Mouse (Mus musculus) intestine, embryonic 16.5 days (tissue): ENCODE measurements around the gene Csnk1e. TPM values are rescaled to one million over a fixed set of nuclear protein-coding genes. Genes with fewer than 3 reads are reported as not detected.
A peak's percentile ranks its signal among the peaks of the same experiment; 100 is the strongest.

Experiments used
- ATAC-seq: fragments of 200-750 bp; cut with Nextera tagmentation; 2 replicates; pipeline ENCODE4 v1.8.0; 2017; ENCODE audit warnings: moderate TSS enrichment, moderate library complexity
- H3K27ac ChIP-seq: fragments of 300-500 bp; sonication (generic); 2 replicates; pipeline ENCODE4 v1.5.1; 2014; ENCODE audit warnings: mild to moderate bottlenecking, low read length
- H3K27me3 ChIP-seq: fragments of 300-500 bp; sonication (generic); replicated peaks from 2 replicates; pipeline ENCODE4 v1.6.1; 2014; ENCODE audit warnings: low read length, control low read depth, mixed read lengths; ENCODE audit not compliant: control insufficient read depth, insufficient read depth
- H3K36me3 ChIP-seq: fragments of 300-500 bp; sonication (generic); 2 replicates; pipeline ENCODE4 v1.6.1; 2014; ENCODE audit warnings: low read length, control low read depth; ENCODE audit not compliant: control insufficient read depth, insufficient read depth
- H3K4me1 ChIP-seq: fragments of 300-500 bp; sonication (generic); 2 replicates; pipeline ENCODE4 v1.6.1; 2014; ENCODE audit warnings: low read length, control low read depth, mixed read lengths; ENCODE audit not compliant: control insufficient read depth, insufficient read depth
- H3K4me2 ChIP-seq: fragments of 300-500 bp; sonication (generic); 2 replicates; pipeline ENCODE4 v1.6.1; 2014; ENCODE audit warnings: low read depth, low read length, control low read depth
- H3K4me3 ChIP-seq: fragments of 300-500 bp; sonication (generic); 2 replicates; pipeline ENCODE4 v1.5.1; 2014; ENCODE audit warnings: mild to moderate bottlenecking, low read length
- H3K9ac ChIP-seq: fragments of 300-500 bp; sonication (generic); 2 replicates; pipeline ENCODE4 v1.6.1; 2014; ENCODE audit warnings: low read depth, low read length
- H3K9me3 ChIP-seq: fragments of 300-500 bp; sonication (generic); 2 replicates; pipeline ENCODE4 v1.6.1; 2016; ENCODE audit warnings: low read length, control low read depth; ENCODE audit not compliant: control insufficient read depth
- WGBS: fragments of 180-500 bp; shearing (Covaris S2); extraction: QIAGEN DNeasy Blood & Tissue Kit; methylation state at CpG from one replicate; pipeline ENCODE4 v1.1.7; 2014; 5-methylcytosine and 5-hydroxymethylcytosine counted together
- polyA plus RNA-seq: library from polyadenylated mRNA; unstranded; fragments of >200 nt; fragmentation: Nextera tagmentation; extraction: Ambion mirVana; gene quantifications from 2 replicates; pipeline ENCODE4 v1.2.1, GENCODE M21; 2015

Csnk1e gene
- polyA plus RNA-seq, 1 experiment from 2014 or later: 30.8 TPM

GRCm38 (mm10) chr15:79380468-79381444, 74.6 kb downstream of the Csnk1e start:
- Histone ChIP-seq H3K4me1 (no peaks in the 10 kb centered on the region), H3K4me3 (no peak overlapping the region), H3K27ac (no peak overlapping the region), H3K9ac (no peak overlapping the region), H3K4me2 (no peak overlapping the region), H3K9me3 (no peaks in the 10 kb centered on the region), H3K27me3 (no peaks in the 10 kb centered on the region), H3K36me3 (no peaks in the 10 kb centered on the region)
- peak; percentile 61 for ATAC-seq
- WGBS: 53% methylated on average over 23 of the region's 23 CpGs

GRCm38 (mm10) chr15:79379658-79380057, 75.7 kb downstream of the Csnk1e start:
- ATAC-seq: no peak
- Histone ChIP-seq H3K36me3 (no peaks in the 10 kb centered on the region), H3K4me1 (no peaks in the 10 kb centered on the region), H3K27ac (no peak overlapping the region), H3K9me3 (no peaks in the 10 kb centered on the region), H3K4me3 (no peak overlapping the region), H3K27me3 (no peaks in the 10 kb centered on the region), H3K9ac (no peak overlapping the region), H3K4me2 (no peak overlapping the region)
- WGBS: 91% methylated on average over 7 of the region's 7 CpGs

GRCm38 (mm10) chr15:79378608-79379007, 76.8 kb downstream of the Csnk1e start:
- H3K36me3 ChIP-seq: no peaks in the 10 kb centered on the region
- no peak overlapping the region for H3K27ac ChIP-seq
- ATAC-seq: no peak
- WGBS: 95% methylated on average over 10 of the region's 10 CpGs
- H3K4me2 ChIP-seq: no peak overlapping the region
- no peak overlapping the region for H3K9ac ChIP-seq
- H3K4me3 ChIP-seq: no peak overlapping the region
- no peaks in the 10 kb centered on the region for H3K27me3 ChIP-seq
- no peaks in the 10 kb centered on the region for H3K9me3 ChIP-seq
- no peaks in the 10 kb centered on the region for H3K4me1 ChIP-seq

GRCm38 (mm10) chr15:79377681-79378080, 77.7 kb downstream of the Csnk1e start:
- no peak overlapping the region for H3K4me2 ChIP-seq
- H3K4me3 ChIP-seq: no peak overlapping the region
- no peak overlapping the region for H3K9ac ChIP-seq
- ATAC-seq: no peak
- 75% methylated on average over 6 of the region's 6 CpGs for WGBS
- no peaks in the 10 kb centered on the region for H3K4me1 ChIP-seq
- no peak overlapping the region for H3K27ac ChIP-seq
- no peaks in the 10 kb centered on the region for H3K9me3 ChIP-seq
- H3K36me3 ChIP-seq: no peaks in the 10 kb centered on the region
- no peaks in the 10 kb centered on the region for H3K27me3 ChIP-seq

GRCm38 (mm10) chr15:79374760-79375159, 80.6 kb downstream of the Csnk1e start:
- ATAC-seq: no peak
- Histone ChIP-seq H3K9ac (no peak overlapping the region), H3K36me3 (no peaks in the 10 kb centered on the region), H3K27ac (no peak overlapping the region), H3K4me2 (no peak overlapping the region), H3K4me1 (peaks cover 8% of the 10 kb centered on the region), H3K4me3 (no peak overlapping the region), H3K9me3 (no peaks in the 10 kb centered on the region), H3K27me3 (no peaks in the 10 kb centered on the region)
- WGBS: 47% methylated on average over 3 of the region's 3 CpGs

- peak overlapping the region; percentile 93; the same call in 1 of the 2 replicates for H3K27ac ChIP-seq
- no peak overlapping the region for H3K4me3 ChIP-seq
- no peaks in the 10 kb centered on the region for H3K9me3 ChIP-seq
- WGBS: 79% methylated on average over 7 of the region's 7 CpGs
- ATAC-seq: peak; percentile 9; the same call in 1 of the 2 replicates
- no peaks in the 10 kb centered on the region for H3K27me3 ChIP-seq
- peak overlapping the region; percentile 40; the same call in 1 of the 2 replicates for H3K9ac ChIP-seq
- H3K36me3 ChIP-seq: 0 out of 2 replicates have a peak, but pooled peaks cover under 1% of the 10 kb centered on the region
- peaks cover 34% of the 10 kb centered on the region for H3K4me1 ChIP-seq
- H3K4me2 ChIP-seq: no peak overlapping the region
Measured at GRCm38 (mm10) chr15:79370281-79370843, 85.0 kb downstream of the Csnk1e start.

- ATAC-seq: peak; percentile 12; the same call in 1 of the 2 replicates
- H3K27me3 ChIP-seq: no peaks in the 10 kb centered on the region
- no peaks in the 10 kb centered on the region for H3K9me3 ChIP-seq
- no peak overlapping the region for H3K4me2 ChIP-seq
- peaks cover 6% of the 10 kb centered on the region; the same call in 1 of the 2 replicates for H3K36me3 ChIP-seq
- H3K4me3 ChIP-seq: no peak overlapping the region
- H3K27ac ChIP-seq: peak overlapping the region; percentile 93
- 59% methylated on average over 15 of the region's 15 CpGs for WGBS
- peaks cover 35% of the 10 kb centered on the region for H3K4me1 ChIP-seq
- H3K9ac ChIP-seq: peak overlapping the region; percentile 40; the same call in 1 of the 2 replicates
Measured at GRCm38 (mm10) chr15:79369452-79370280, 85.7 kb downstream of the Csnk1e start.

- Histone ChIP-seq H3K4me1 (peaks cover 36% of the 10 kb centered on the region), H3K9me3 (no peaks in the 10 kb centered on the region), H3K4me3 (no peak overlapping the region; the same call in 1 of the 2 replicates), H3K9ac (peak overlapping the region; percentile 65), H3K4me2 (peak overlapping the region; percentile 44), H3K27me3 (no peaks in the 10 kb centered on the region), H3K36me3 (peaks cover 6% of the 10 kb centered on the region; the same call in 1 of the 2 replicates), H3K27ac (peak overlapping the region; percentile 93)
- peak; percentile 55 for ATAC-seq
- 62% methylated on average over 8 of the region's 8 CpGs for WGBS
Measured at GRCm38 (mm10) chr15:79368861-79369440, 86.4 kb downstream of the Csnk1e start.
